Mouse (Mus musculus): ENCODE measurements at regions not wholly inside any gene's neighbourhood (a gene's known extent, or its start where the extent isn't known, plus 50 kb on each side); places are given as distances from the start of the nearest gene placed in this dataset.

DNA sequence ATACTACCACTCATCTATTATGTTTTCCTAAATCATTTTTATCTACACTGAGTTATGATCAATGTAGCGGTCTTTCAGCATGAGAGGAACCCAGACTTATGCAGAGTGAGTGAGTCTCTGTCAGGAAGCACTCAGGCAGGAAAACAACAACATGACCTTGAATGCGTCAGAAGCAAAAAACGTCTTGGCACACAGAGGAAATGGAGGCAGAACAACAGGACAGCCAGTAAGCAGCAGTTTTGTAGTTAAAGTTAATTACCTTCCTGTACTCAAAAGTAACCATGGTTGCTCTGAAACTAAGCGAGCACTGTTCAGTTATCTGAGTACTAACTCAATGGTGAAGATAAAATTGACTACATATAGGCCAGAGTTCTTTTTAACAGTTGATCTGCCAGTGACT lies 205.4 kb downstream of the Gm9733 start:
- Histone ChIP-seq H3K9ac (no peak overlapping the region), H3K27ac (replicated peaks) (no peak overlapping the region), H3K4me1 (replicated peaks) (no peaks in the 10 kb centered on the region), H3K27me3 (no peaks in the 10 kb centered on the region), H3K36me3 (replicated peaks) (no peaks in the 10 kb centered on the region), H3K9me3 (replicated peaks) (no peaks in the 10 kb centered on the region), H3K4me3 (replicated peaks) (no peak overlapping the region), H3K4me2 (no peak overlapping the region)
- WGBS (ENCODE audit: insufficient replicate concordance): 49% methylated on average over 4 of the region's 4 CpGs
- ATAC-seq (ENCODE audit: insufficient read depth): no peak

GRCm38 (mm10) chr3:15128370-15128769 lies 203.7 kb downstream of the Gm9733 start:
- H3K4me3 ChIP-seq (replicated peaks): no peak overlapping the region
- no peak for ATAC-seq (ENCODE audit: insufficient read depth)

GRCm38 (mm10) chr3:15128960-15129359 lies 203.1 kb downstream of the Gm9733 start:
- Histone ChIP-seq H3K36me3 (replicated peaks) (no peaks in the 10 kb centered on the region), H3K4me3 (replicated peaks) (no peak overlapping the region), H3K4me2 (no peak overlapping the region), H3K4me1 (replicated peaks) (no peaks in the 10 kb centered on the region), H3K27ac (replicated peaks) (no peak overlapping the region), H3K27me3 (no peaks in the 10 kb centered on the region), H3K9me3 (replicated peaks) (no peaks in the 10 kb centered on the region), H3K9ac (no peak overlapping the region)
- no peak for ATAC-seq (ENCODE audit: insufficient read depth)
- 63% methylated on average over 3 of the region's 3 CpGs for WGBS (ENCODE audit: insufficient replicate concordance)

More at GRCm38 (mm10) chr3:15128370-15128769, 203.7 kb downstream of the Gm9733 start:
- Histone ChIP-seq H3K27me3 (no peaks in the 10 kb centered on the region), H3K4me2 (no peak overlapping the region), H3K4me1 (replicated peaks) (no peaks in the 10 kb centered on the region), H3K36me3 (replicated peaks) (no peaks in the 10 kb centered on the region), H3K27ac (replicated peaks) (no peak overlapping the region), H3K9me3 (replicated peaks) (no peaks in the 10 kb centered on the region), H3K9ac (no peak overlapping the region)

DNA sequence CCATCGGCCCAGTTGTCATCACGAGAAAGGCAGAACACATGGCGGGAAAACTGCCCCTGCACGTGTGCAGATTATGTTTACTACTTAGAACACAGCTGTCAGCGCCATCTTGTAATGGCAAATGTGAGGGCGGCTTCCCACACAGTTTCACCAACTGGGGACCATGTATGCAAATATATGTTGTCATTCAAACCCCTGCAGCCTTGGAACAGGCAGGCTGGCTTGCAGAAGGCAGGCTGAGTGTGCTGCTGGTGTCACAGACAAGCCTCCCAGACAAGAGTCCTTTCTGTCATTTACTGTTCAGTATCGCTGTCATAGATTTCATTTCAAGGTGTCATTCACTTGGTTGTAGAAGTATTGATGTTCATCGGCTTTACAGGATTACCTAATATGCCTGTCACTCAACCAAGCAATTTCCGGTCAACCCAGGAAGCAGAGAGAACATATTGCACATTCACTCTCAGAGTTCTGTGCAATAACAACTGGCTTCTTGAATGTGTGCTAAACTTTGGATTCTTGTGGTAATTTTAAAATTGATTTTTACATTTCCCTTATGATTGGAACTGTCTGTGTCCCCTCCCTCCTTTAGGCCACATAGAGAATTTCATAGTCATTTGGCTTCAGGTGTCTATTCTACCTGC lies 202.3 kb downstream of the Gm9733 start:
- Histone ChIP-seq H3K36me3 (replicated peaks) (no peaks in the 10 kb centered on the region), H3K9me3 (replicated peaks) (no peaks in the 10 kb centered on the region), H3K9ac (no peak overlapping the region), H3K27ac (replicated peaks) (no peak overlapping the region), H3K4me3 (replicated peaks) (no peak overlapping the region), H3K4me1 (replicated peaks) (no peaks in the 10 kb centered on the region), H3K27me3 (no peaks in the 10 kb centered on the region), H3K4me2 (no peak overlapping the region)
- WGBS (ENCODE audit: insufficient replicate concordance): 64% methylated on average over 9 of the region's 9 CpGs
- ATAC-seq (ENCODE audit: insufficient read depth): no peak

GRCm38 (mm10) chr3:15132136-15132535 lies 200.0 kb downstream of the Gm9733 start:
- ATAC-seq (ENCODE audit: insufficient read depth): no peak

DNA sequence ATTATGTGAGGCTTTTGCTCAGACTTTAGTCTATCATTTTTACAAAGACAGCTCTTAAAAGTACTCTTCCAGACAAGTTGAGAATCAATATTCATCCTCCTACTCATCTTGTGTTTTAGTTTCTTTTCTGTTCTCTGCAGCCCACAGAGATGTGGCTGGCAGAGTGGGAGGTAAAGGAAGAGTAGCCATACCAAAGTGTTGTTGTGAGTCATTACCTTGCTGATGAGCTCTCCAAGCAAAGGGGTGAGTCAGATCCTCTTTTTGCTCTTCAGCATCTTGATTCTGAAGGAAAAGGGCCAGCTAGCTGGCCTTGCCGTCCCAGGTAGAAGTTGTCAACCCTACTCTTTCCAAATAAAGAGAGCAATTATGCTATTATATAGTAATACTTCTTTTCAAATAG lies 192.6 kb downstream of the Gm9733 start:
- Histone ChIP-seq H3K4me3 (replicated peaks) (no peak overlapping the region), H3K4me2 (no peak overlapping the region), H3K9me3 (replicated peaks) (no peaks in the 10 kb centered on the region), H3K27me3 (no peaks in the 10 kb centered on the region), H3K9ac (no peak overlapping the region), H3K36me3 (replicated peaks) (no peaks in the 10 kb centered on the region), H3K27ac (replicated peaks) (no peak overlapping the region), H3K4me1 (replicated peaks) (no peaks in the 10 kb centered on the region)
- WGBS (ENCODE audit: insufficient replicate concordance): 55% methylated on average over 1 of the region's 1 CpGs
- no peak for ATAC-seq (ENCODE audit: insufficient read depth)

More at GRCm38 (mm10) chr3:15132136-15132535, 200.0 kb downstream of the Gm9733 start:
- H3K27ac ChIP-seq (replicated peaks): no peak overlapping the region
- 52% methylated on average over 5 of the region's 5 CpGs for WGBS (ENCODE audit: insufficient replicate concordance)
- no peak overlapping the region for H3K9ac ChIP-seq
- no peaks in the 10 kb centered on the region for H3K9me3 ChIP-seq (replicated peaks)
- no peak overlapping the region for H3K4me3 ChIP-seq (replicated peaks)
- no peaks in the 10 kb centered on the region for H3K27me3 ChIP-seq
- H3K4me2 ChIP-seq: no peak overlapping the region
- H3K36me3 ChIP-seq (replicated peaks): no peaks in the 10 kb centered on the region
- no peaks in the 10 kb centered on the region for H3K4me1 ChIP-seq (replicated peaks)

DNA sequence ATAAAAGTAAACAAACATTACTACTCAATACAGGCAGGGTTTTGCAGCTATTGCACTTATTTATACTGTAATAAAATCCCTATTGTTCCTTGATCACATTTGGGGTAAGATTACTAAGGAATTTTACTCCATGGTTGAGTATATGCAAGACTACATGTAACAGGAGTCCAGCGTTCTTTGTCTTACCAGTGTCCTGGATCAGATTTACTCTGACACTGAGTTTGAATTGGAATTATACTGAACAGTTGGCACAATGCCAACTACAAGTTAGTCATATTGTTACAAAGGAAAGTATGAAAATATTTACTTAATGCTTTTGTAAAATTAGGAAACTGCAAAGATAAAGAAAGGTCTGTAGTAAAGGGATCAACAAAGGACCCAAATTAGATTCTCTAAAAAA lies 178.4 kb downstream of the Gm9733 start:
- no peaks in the 10 kb centered on the region for H3K9me3 ChIP-seq (replicated peaks)
- no peak overlapping the region for H3K9ac ChIP-seq
- H3K4me1 ChIP-seq (replicated peaks): no peaks in the 10 kb centered on the region
- no peak overlapping the region for H3K4me2 ChIP-seq
- no peak for ATAC-seq (ENCODE audit: insufficient read depth)
- no peak overlapping the region for H3K27ac ChIP-seq (replicated peaks)
- whole genome bisulfite sequencing (ENCODE audit: insufficient replicate concordance): 57% methylated on average over 1 of the region's 1 CpGs
- H3K36me3 ChIP-seq (replicated peaks): no peaks in the 10 kb centered on the region
- no peaks in the 10 kb centered on the region for H3K27me3 ChIP-seq
- no peak overlapping the region for H3K4me3 ChIP-seq (replicated peaks)

GRCm38 (mm10) chr3:15154153-15154552 lies 177.9 kb downstream of the Gm9733 start:
- H3K4me1 ChIP-seq (replicated peaks): no peaks in the 10 kb centered on the region
- H3K9me3 ChIP-seq (replicated peaks): no peaks in the 10 kb centered on the region
- no peak overlapping the region for H3K4me3 ChIP-seq (replicated peaks)
- no peak for ATAC-seq (ENCODE audit: insufficient read depth)
- WGBS (ENCODE audit: insufficient replicate concordance): 75% methylated on average over 3 of the region's 3 CpGs
- no peak overlapping the region for H3K27ac ChIP-seq (replicated peaks)
- no peaks in the 10 kb centered on the region for H3K27me3 ChIP-seq
- H3K4me2 ChIP-seq: no peak overlapping the region
- no peak overlapping the region for H3K9ac ChIP-seq
- no peaks in the 10 kb centered on the region for H3K36me3 ChIP-seq (replicated peaks)

DNA sequence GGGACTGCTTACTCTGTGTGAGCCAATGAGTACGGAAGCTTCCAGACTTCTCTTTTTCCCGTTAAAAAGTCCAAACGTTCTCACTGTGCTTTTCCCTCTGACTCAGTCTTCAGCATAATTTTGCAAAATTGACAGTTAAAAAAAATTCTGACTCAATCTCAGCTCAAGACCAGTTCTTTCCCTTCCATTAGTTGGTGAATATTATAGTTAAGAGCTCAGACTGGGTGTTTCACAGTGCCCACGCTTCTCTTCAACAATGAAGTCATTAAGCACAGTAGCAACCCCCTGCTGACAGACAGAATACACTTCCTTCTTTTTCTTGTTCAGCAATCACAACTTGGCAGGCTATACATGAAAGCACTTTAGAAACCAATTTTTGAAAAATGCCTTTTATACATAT lies 175.4 kb downstream of the Gm9733 start:
- ATAC-seq (ENCODE audit: insufficient read depth): no peak
- H3K9me3 ChIP-seq (replicated peaks): no peaks in the 10 kb centered on the region
- WGBS (ENCODE audit: insufficient replicate concordance): 54% methylated on average over 4 of the region's 4 CpGs
- no peak overlapping the region for H3K27ac ChIP-seq (replicated peaks)
- H3K36me3 ChIP-seq (replicated peaks): no peaks in the 10 kb centered on the region
- H3K9ac ChIP-seq: no peak overlapping the region
- no peaks in the 10 kb centered on the region for H3K27me3 ChIP-seq
- H3K4me2 ChIP-seq: no peak overlapping the region
- no peak overlapping the region for H3K4me3 ChIP-seq (replicated peaks)
- no peaks in the 10 kb centered on the region for H3K4me1 ChIP-seq (replicated peaks)

GRCm38 (mm10) chr3:15157842-15158241 lies 174.3 kb downstream of the Gm9733 start:
- Histone ChIP-seq H3K27ac (replicated peaks) (no peak overlapping the region), H3K9me3 (replicated peaks) (no peaks in the 10 kb centered on the region), H3K27me3 (no peaks in the 10 kb centered on the region), H3K9ac (no peak overlapping the region), H3K4me2 (no peak overlapping the region), H3K4me3 (replicated peaks) (no peak overlapping the region), H3K4me1 (replicated peaks) (no peaks in the 10 kb centered on the region), H3K36me3 (replicated peaks) (no peaks in the 10 kb centered on the region)
- ATAC-seq (ENCODE audit: insufficient read depth): no peak
- 66% methylated on average over 1 of the region's 1 CpGs for WGBS (ENCODE audit: insufficient replicate concordance)

DNA sequence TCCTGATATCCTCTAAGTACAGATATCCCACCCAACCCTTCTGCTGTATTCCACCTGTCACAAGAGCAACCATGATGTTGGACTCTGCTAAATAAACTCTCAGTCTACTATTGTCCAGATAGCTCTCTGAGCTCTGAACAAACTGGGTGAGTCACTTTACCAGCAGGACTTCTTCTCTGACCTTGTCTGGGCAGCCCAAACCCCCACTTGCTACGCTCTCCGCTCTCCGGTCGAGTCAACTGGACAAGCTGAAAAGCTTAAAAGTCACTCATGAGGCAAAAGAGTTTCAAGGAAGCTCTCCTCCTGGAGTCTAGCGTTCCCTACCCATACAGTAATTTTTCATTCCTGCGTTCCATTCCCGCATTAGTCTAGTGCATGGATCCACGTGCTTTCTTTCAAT lies 173.2 kb downstream of the Gm9733 start:
- no peaks in the 10 kb centered on the region for H3K9me3 ChIP-seq (replicated peaks)
- WGBS (ENCODE audit: insufficient replicate concordance): 80% methylated on average over 8 of the region's 8 CpGs
- no peak overlapping the region for H3K27ac ChIP-seq (replicated peaks)
- no peak overlapping the region for H3K4me2 ChIP-seq
- H3K9ac ChIP-seq: no peak overlapping the region
- no peak overlapping the region for H3K4me3 ChIP-seq (replicated peaks)
- no peaks in the 10 kb centered on the region for H3K27me3 ChIP-seq
- no peak for ATAC-seq (ENCODE audit: insufficient read depth)
- no peaks in the 10 kb centered on the region for H3K36me3 ChIP-seq (replicated peaks)
- H3K4me1 ChIP-seq (replicated peaks): no peaks in the 10 kb centered on the region

DNA sequence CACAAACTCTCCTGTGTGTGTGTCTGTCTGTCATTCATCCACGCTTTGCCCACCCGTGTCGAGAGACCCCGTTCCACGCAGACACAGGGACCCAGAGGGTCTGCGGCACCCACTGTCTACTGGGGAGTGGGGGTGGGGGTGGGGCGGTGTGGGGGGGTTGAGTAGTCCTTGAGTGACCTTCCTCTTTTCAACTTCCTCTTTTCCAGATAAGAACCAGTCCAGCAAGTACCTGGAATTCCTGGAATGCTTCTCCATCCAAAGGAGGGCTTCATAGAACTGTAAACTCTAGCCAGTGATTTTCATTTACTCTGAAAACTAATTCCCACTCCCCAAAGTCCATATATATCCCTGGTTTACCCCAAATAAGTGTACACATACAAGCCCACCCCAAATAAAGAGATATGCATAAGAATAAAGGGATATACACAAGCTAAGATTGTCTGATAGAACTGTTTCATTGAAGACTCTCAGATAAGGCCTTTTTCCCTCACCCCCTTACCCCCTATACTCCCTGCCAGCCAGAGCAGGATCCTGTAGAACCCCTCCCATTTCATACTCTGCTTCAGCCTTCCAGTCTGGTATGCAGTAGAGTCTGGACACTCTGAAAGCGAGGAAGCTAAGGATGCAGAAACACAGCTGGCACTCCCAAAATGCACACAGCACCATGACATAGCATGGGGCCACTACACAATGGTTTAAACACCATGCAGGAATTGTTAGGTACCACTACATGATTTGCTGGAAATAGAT lies 172.0 kb downstream of the Gm9733 start:
- Histone ChIP-seq H3K4me1 (replicated peaks) (no peaks in the 10 kb centered on the region), H3K4me2 (no peak overlapping the region), H3K9ac (no peak overlapping the region), H3K36me3 (replicated peaks) (no peaks in the 10 kb centered on the region), H3K27ac (replicated peaks) (no peak overlapping the region), H3K4me3 (replicated peaks) (no peak overlapping the region), H3K9me3 (replicated peaks) (no peaks in the 10 kb centered on the region), H3K27me3 (no peaks in the 10 kb centered on the region)
- 62% methylated on average over 8 of the region's 8 CpGs for WGBS (ENCODE audit: insufficient replicate concordance)
- no peak for ATAC-seq (ENCODE audit: insufficient read depth)

All from liver, embryonic 15.5 days (tissue).